Mouse (Mus musculus): ENCODE data around the gene Ccdc39.

Ccdc39 gene

DNA sequence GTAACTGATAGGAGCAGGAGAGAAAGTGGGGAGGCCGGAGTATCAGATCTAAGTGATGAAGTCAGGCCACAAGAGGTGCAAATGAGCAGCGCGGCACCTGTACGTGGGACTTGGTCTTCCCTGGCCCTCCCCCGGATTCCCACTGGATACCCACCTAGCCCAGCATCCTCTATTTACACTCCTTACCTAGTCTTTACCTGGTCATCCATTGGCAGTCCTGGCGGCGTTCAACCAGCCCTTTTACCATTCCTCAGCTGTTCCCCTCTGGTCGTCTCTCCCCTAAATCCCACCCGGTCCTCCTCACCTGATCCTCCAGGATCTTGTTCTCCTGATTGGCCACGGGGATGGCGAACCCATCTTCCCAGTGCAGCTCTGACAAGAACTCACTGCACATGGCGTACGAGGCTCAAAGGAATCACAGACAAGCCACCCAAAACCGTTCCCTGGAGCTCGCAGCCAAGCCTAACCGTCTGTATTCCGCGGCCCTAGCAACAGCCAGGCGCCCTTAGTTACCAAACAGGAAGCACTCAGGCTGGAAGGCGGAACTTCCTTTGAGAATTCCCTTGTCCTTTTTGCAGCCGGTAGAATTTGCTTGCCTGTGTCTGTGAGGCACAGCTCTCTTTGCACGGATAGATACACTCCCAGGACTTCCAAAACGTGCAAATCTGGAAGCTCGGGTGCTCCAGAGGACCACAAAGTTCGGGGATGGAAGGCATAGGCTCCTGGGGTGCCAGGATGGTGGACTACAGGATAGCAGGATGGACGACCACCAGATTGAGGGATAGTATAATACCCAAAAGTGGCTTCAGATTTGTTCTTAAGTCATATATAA, at the start of gene Ccdc39:
Gene Ccdc39, minus strand, starts transcription at position 510 of the 832 bp plus-strand sequence.
- DNase-seq (ENCODE audit: low spot score), result peak; percentile 86

DNA sequence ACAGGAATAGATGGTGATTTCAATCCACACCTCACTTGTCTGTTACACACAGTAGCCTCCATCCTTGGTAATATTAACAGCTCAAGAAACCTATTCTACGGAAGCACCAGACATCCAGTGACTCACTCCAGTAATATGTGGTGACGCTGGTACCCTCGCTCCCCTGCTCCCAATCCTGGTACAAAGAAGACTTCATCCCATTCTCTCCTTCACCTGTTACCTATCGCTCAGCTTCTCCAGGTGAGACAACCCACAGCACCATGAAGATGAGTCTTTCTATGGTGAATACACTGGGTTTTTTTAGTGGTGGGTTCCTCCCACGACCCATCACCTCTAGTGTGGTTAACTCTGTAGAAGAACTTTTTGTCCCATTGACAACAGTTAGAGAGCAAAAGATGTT, 49.3 kb upstream of the Ccdc39 start:
- no peak for DNase-seq (ENCODE audit: low spot score)

DNA sequence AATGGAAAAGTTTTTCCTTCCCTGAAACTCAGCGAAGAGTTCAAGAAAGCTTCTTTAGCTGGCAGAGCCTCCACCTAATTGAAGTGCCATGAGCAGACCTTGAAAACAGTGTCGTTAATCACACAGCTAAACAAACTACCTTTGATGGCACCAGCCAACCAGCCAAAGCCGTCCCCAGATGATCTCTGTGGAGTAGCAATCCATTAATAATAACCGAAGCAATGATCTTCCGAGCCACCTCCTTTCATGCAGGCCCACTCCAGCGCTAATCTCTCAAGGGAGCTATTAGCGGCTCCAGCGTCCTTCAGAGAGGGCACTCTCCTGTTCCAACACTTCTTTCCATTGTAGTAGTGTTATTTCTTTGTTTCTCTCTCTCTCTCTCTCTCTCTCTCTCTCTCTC, 43.3 kb upstream of the Ccdc39 start:
- DNase-seq (ENCODE audit: low spot score), result peak; percentile 38

DNA sequence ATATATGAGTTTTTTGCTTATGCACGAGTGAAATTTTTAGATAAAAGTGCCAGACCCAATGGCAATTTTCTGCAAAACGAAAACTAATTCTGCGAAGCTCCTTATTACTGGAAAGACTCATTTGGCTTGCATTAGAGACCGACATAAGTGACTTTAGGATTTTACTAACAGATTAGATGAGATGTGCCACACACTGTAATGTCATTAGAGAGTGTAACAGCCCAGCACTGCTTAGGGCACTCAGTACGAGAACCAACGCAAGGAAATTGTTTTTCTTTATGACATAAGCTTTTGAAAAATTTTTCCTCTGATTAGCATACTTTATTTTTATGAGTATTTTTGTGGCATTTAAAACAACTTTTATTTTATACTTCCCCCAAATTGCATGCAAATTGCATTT, 39.0 kb upstream of the Ccdc39 start:
- no peak for DNase-seq (ENCODE audit: low spot score)

DNA sequence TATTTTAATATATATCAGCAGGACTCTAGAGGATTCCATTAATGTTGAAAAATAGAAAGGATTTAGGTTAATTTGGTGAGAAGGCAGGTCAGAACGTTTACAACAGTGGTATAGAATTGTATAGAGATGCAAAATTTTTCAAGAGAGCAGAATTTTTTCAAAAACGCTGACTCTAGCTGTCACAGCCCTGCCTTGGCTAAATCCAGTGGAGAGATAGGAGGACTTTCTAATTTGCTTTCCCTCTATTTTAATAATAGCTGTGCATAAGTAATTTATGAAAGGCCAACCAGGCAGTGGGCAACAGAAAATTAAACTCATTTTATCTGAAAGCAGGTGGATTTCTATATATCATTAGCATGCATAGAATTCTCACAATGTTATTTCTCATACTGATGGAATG, 38.6 kb upstream of the Ccdc39 start:
- no peak for DNase-seq (ENCODE audit: low spot score)

DNA sequence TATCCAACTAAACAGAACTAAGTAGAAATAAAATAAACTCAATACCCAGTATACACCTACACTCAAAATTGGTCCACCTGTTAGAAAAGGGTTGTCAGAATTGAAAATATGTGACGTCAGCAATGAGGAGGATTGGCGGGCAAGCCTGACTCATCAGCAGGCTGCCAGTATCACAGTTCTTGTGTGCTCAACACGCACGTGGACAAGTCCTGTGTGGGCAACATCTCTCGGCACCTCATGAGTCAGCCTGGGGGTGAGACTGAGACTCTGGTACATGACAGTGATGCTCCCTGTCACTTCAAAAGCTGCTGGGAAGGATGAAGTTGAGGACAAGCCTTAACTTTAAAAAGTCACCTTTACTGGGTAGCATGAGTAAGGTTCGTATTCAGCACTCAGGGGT, 34.6 kb upstream of the Ccdc39 start:
- no peak for DNase-seq (ENCODE audit: low spot score)

DNA sequence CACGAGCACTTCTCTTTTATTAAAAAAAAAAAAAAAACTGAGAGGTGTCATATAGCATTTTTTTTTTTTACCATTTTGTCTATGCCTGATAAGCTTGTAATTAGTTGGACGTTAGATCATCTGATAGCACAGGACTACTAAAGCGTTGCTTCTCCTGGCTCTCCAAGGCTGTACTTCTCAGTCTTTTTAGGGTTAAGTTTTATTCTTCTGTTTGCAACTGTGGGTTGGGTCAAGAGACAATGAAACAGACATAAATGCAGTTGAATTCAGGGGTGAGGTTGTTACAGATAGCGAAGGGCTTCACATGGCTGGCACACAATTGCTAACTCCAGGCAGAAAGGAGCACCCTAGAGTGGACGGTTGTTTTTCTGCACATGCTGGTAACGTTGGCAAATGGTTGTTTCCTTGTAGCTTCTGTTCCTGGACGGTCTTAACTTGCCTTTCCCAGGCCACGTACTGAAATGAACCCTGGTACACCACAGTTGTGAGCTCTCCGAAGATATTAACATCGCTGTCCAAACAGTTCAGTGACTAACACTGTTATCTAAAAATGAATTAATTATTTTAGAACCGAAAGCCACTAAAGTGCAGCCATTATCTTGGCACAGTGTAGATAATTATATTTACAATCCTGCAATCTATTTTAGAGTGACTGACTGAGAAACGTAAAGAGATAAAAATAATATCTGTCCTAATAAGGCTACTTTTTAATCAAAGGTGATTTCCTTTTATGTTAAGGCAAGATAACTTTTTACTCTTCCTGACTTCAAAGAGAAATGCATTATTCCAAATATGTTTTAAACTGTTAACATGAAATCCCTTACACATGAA, 30.6 kb upstream of the Ccdc39 start:
- no peak for DNase-seq (ENCODE audit: low spot score)

DNA sequence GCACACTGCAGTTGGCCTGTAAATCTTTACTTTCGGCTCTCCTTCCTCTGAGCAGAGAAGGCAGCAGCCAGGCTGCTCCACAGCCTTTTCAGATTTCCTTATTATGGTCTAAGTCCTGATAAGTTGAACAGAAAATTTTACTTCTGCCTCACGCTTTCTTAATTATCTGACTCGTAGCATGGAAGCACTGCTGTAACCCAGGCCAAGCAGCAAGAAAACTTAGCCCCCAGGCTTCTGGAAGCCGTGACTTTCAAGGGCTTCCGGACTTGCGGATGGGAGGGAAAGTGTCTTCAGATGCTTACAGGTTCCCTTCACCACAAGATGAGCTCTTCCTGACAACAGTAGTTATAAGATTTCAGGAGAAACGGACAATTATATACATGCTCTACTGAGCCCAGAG, 29.7 kb upstream of the Ccdc39 start:
- DNase-seq (ENCODE audit: low spot score), result no peak

DNA sequence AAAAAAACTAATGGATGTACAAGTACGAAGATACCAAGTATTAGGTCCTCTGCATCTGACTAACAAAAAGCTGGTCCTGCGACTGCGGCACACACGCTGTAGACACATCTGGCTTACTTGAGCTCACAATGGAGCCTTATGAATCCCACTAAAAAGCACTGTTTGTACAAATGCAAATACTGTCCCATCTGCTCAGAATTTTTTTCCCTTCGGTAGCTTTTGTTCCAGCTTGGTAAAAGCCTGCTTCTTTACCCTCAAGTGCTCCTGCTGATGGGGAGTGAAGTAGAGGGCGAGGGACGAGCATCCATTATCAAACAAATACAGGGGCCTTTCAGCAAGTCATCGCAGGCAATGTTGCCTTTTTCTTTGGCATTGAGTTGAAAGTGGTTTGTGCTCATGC, 29.3 kb upstream of the Ccdc39 start:
- DNase-seq (ENCODE audit: low spot score), result no peak

DNA sequence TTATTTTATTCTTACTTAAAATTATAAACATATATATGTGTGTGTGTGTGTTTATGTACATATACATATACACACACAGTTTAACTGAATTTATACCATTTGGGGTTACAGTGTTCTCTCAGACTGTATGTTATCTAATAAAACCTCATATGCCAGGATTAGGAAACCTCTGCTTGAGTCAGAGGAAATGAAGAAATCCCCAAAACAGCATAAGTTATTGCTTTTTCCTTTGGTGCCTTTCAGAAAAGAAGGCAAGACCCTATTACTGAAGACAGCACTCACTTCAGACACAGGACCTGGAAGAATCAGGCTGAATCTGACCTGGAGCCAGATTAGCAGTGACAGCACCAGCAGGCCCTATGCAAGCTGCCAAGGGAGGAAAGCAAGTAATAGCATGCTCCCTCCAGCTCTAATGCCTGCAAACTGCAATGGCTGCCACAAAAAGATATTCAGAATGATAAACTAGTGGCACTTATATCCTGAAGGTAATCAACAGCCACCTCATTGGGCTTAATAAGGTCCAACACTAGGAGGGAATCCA, 20.0 kb upstream of the Ccdc39 start:
- DNase-seq (ENCODE audit: low spot score), result no peak

DNA sequence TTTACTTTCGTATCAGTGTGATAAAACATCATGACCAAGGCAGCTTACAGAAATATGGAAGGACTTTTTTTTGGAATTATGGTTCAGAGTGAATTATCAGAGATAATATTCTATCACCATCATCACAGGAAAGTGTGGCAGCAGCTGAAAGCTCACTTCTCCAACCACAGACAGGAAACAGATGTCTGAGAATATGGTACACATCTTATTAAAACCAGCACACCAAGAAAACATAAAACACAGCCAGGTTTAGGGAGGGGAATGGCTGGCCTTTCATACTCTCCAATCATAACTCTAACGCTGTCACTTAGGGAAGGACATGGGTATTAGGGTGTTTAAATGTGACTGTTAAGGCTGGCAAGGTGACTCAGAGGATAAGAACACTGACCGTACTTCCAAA, 14.8 kb upstream of the Ccdc39 start:
- DNase-seq (ENCODE audit: low spot score), result no peak

DNA sequence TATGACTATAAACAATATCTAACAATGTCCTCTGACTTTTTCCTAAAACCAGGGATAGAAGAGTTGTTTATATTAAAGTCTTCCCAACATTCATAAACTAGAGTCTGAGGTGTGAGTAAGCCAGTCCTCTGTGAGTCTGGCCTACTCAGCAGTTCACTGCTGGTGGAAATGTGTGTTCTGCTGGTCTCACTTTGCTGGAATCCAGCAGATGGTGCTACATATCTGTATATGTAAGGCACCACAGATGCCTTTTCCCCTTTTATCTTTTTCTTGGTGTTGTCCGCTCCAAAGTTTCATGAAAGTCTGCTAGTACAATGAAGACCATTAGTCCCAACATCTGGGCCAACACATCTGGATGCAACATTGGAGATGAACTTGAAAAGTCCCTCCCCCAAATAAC, 9.0 kb upstream of the Ccdc39 start:
- peak; percentile 12 for DNase-seq (ENCODE audit: low spot score)

DNA sequence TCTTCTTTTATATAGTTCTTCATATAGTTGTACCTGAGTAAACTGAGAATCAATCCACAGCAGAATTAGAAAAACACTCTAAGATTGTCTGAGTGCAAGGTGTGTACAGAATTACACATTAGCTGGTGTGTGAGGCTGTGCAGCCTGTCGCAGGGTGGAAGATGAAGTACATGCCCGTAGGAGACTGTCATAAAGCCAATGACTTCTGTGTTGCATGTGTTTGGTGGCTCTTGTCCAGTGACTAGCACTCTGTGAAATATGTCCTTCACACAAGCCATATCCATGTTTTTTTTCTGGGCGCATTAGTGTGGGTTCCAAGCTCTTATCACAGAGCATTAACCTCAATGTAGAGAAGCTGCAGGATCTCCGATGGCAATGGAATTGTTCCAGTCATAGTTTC, 6.7 kb upstream of the Ccdc39 start:
- DNase-seq (ENCODE audit: low spot score), result no peak

DNA sequence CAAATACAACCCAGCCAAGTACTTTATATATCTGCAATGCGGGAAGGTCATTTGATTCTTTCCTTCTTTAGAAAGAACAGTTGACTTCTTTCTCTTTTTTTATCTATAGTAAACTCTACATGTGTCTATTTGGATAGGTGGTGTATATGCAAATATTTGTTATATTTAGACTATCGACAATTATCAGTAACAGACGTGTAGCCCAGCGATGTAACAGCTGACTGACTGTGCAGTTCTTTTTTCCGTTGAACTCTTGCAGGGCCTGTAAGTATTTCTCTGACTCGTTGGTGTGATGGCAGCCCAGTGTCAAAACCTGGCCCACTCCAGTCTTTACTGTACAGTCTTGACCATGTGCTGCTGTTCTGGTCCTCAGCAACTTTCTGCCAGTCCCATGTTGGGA, 2.5 kb upstream of the Ccdc39 start:
- no peak for DNase-seq (ENCODE audit: low spot score)

DNA sequence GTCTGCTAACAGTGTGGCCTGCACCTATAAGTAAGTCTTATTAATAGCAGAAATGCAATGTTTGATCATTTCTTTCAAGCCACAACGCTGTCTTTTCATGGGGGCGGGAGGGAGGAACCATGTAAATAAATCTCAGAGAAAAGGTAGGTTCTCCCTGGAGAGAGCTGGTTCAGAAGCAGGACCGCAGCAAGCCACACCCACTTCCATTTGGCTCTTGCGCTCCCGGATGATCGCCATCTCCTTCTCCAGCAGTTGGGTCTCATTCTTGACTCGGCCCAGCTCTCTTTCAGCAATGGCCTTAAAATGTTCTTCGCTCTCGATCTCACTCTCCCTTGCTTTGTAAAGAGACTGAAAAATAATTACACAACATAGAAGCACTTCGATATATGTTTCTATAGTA, 5.2 kb downstream of the Ccdc39 start:
- no peak for DNase-seq (ENCODE audit: low spot score)

DNA sequence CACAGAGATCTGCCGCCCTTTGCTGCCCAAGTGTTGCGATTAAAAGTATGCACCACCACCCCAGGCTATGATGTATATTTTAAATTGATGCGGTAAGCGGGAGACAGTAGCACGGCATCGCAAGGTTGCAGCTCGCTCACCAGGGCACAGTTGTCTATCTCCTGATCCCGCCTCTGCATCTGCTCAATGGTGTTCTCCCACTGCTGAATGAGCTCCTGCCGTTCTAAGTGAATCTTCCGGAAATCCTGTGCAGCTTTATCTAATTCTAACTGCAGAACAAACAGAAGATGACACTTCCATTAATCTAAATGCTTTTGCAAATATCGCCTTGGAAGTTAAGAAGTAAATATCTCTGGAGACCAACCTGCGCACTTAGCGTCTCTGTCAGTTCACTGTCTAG, 7.5 kb downstream of the Ccdc39 start:
- no peak for DNase-seq (ENCODE audit: low spot score)

DNA sequence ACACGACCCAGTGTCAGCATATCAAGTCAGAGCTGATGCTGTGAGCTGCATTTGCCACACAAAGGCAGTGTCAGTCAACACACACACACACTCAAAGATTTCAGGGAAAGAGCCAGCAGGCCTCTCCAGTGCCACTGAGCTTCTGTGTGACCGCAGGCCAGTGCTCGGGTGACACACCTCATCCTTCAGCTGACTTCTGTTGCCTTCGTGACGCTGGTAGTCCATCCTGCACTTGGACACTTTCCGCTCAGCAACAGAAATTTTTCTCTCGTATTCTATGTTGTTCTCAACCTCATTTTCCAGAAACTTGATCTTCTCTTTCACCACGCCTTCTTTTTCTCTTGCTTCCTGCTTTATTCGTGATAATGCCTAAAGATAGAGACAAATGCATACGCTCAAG, 11.8 kb downstream of the Ccdc39 start:
- no peak for DNase-seq (ENCODE audit: low spot score)

DNA sequence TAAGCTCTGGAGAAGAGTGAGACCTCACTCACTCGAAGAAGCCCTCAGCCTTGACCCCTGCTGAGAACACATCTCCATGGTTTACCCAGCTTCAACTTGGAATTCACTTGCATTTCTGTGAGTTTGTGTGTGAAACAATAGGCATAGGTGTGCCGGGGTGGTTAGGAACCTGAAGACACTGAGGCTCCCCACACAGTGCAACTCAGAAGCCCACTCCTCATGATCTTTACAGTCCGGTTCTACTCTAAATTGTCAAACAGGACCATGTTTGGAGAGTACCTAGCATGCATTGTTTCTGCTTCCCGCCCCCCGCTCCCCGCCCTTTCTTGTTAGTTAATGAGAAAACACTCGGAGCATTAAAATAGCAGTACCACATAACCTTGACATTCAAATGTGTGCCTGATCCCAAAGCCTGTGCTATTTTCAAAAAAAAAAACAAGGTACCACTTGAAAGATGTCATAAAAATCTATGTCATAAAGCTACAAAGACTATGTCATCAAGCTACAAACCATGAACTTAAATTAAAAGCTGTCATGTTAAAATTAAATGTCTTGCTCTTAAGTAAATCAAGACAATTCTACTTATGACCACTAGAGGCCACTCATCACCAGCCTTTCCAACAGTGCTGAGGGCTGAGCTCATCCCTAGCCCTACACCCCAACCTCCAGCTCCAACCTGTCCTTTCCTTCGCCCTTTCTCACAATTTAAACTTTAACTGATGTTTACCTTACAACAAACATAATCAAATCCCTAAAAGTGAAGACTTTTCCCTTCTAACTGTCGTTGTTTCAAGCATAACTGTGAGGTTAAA, 19.8 kb downstream of the Ccdc39 start:
- DNase-seq (ENCODE audit: low spot score), result peak; percentile 83

DNA sequence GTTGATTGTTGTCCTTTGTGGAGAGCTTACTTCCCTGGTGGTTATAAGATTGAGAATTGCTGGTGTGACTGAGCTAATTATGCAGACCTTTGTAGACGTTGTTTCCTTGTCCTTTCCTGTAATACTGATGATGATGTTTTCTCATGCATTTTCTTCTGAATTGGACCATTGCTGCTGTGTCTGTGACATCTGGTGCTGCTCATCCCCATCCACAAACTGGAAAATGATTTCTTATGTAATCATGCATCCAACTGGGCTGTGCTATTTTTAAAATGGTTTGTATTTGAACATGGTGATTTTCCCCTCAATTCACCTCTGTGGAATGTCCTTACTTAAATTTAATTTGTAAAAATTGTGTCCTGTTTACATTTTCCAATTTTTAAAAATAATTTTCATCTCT, 37.0 kb downstream of the Ccdc39 start:
- DNase-seq (ENCODE audit: low spot score), result no peak

DNA sequence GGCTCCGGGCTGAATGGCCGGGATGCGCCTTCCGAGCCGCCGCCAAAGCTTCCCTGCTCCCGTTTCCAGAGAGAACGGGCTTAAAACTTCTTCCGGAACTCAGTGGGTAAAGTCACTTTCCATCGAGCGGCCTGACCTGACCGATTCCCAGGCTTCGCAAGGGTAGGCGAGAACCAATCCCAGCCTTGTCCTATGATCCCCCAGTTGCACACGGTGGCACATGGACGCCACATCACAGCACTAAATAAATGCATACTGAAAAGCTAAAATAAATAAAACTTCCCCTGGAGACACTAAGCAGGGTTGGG, 43.6 kb downstream of the Ccdc39 start:
- DNase-seq (ENCODE audit: low spot score), result no peak

DNA sequence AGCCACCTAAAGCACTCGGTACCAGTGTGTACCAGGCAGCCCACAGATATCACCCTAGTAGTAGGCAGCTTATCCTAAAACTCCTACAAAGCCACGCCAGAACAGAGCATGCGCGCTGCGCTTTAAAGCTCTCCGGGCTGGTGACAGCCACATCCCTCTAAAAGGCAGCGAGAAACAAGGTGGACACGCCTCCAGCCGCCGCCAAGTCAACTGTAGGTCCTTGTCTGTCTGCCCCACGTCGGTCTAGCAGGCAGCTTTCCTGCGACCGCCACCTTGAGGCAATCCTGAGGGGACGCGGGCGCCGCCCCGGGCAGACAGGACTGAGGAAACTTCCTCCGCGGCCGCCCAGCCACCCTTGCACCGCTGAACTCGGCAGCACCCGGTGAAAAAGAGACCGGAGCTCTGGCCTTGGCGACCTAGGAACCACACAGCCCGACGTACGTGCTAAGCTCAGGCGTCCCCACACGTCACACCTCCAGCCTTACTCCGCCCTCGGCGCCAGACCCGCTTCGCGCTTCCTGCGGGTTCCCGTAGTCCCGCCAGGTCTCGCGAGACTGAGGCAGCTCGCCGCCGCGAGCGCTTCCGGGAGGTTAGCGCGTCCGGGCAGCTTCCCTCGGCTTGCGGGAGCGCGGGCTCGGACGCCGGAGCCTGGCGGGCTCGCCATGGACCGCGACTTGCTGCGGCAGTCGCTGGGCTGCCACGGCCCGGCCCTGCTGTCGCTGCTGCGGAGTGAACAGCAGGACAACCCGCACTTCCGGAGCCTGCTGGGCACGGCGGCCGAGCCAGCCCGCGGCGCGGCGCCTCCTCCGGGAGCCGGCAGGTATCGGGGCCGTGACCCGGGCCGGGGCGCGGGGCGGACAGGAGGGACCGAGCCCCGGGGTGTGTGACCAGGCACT, 44.2 kb downstream of the Ccdc39 start, which contains the start of gene Ttc14:
Gene Ttc14, plus strand, starts transcription at position 216 of the 896 bp plus-strand sequence.
- DNase-seq (ENCODE audit: low spot score), result peak; percentile 96

Measured in retina, embryonic 14.5 days (tissue).